Mouse (Mus musculus) myocyte (in vitro differentiated cells): Measurements from ENCODE around the gene Tob1. TPM values are rescaled to one million over a fixed set of nuclear protein-coding genes. Genes with fewer than 3 reads are reported as not detected.

ENCODE experiments used
- H3K27me3 ChIP-seq: one replicate; pipeline ENCODE4 v1.6.1; 2011; ENCODE audit not compliant: control insufficient read depth, insufficient read depth, insufficient read length
- H3K36me3 ChIP-seq: one replicate; pipeline ENCODE4 v1.6.1; 2011; ENCODE audit not compliant: control insufficient read depth, insufficient read depth
- H3K4me2 ChIP-seq: one replicate; pipeline ENCODE4 v1.6.1; 2011; ENCODE audit warnings: low read depth, control low read depth
- H3K4me3 ChIP-seq: one replicate; pipeline ENCODE4 v1.5.1; 2011; ENCODE audit warnings: mild to moderate bottlenecking, control low read depth, moderate library complexity
- H3K79me2 ChIP-seq: one replicate; pipeline ENCODE4 v1.6.1; 2011; ENCODE audit not compliant: control insufficient read depth, insufficient read depth
- H3ac ChIP-seq: one replicate; pipeline ENCODE4 v1.6.1; 2011; ENCODE audit not compliant: control insufficient read depth, insufficient read length
- CEBPB ChIP-seq: IDR thresholded peaks from 2 replicates; pipeline ENCODE4 v1.6.1; 2011; ENCODE audit warnings: mild to moderate bottlenecking, moderate library complexity; ENCODE audit not compliant: poor library complexity, insufficient read depth, severe bottlenecking
- E2F4 ChIP-seq: IDR thresholded peaks from one replicate; pipeline ENCODE4 v1.6.1; 2011; ENCODE audit warnings: mild to moderate bottlenecking, control low read depth, moderate library complexity; ENCODE audit not compliant: insufficient read depth
- MAX ChIP-seq: IDR thresholded peaks from one replicate; pipeline ENCODE4 v1.6.1; 2011; ENCODE audit warnings: low read depth, mild to moderate bottlenecking, control low read depth
- MYOD1 ChIP-seq, 3 experiments: IDR thresholded peaks; one replicate each; pipeline ENCODE4 v1.6.1; 2011; ENCODE audit warnings: control low read depth in 2 of 3, low read depth in 2 of 3, mild to moderate bottlenecking in 2 of 3, moderate library complexity in 1 of 3; ENCODE audit not compliant: insufficient read length in 2 of 3, control insufficient read depth in 1 of 3
- MYOG ChIP-seq, 3 experiments: IDR thresholded peaks; one replicate each; pipeline ENCODE4 v1.6.1; 2011; ENCODE audit warnings: control low read depth in 2 of 3, low read depth in 2 of 3, mild to moderate bottlenecking in 2 of 3; ENCODE audit not compliant: insufficient read length in 2 of 3, control insufficient read depth in 1 of 3, insufficient read depth in 1 of 3
- POLR2A ChIP-seq: IDR thresholded peaks from one replicate; pipeline ENCODE4 v1.6.1; 2011; ENCODE audit warnings: low read depth, mild to moderate bottlenecking, control low read depth, moderate library complexity; ENCODE audit not compliant: insufficient read length
- POLR2AphosphoS2 ChIP-seq: IDR thresholded peaks from one replicate; pipeline ENCODE4 v1.6.1; 2011; ENCODE audit warnings: low read depth, control low read depth; ENCODE audit not compliant: insufficient read length
- REST ChIP-seq: IDR thresholded peaks from one replicate; pipeline ENCODE4 v1.6.1; 2011; ENCODE audit warnings: mild to moderate bottlenecking, control low read depth, moderate library complexity; ENCODE audit not compliant: insufficient read depth, insufficient read length
- SRF ChIP-seq: IDR thresholded peaks from one replicate; pipeline ENCODE4 v1.6.1; 2011; ENCODE audit warnings: low read depth; ENCODE audit not compliant: control insufficient read depth, insufficient read length
- TCF12 ChIP-seq: IDR thresholded peaks from one replicate; pipeline ENCODE4 v1.6.1; 2011; ENCODE audit warnings: mild to moderate bottlenecking, control low read depth; ENCODE audit not compliant: poor library complexity, insufficient read depth, severe bottlenecking
- TCF3 ChIP-seq: IDR thresholded peaks from one replicate; pipeline ENCODE4 v1.6.1; 2011; ENCODE audit warnings: low read depth, control low read depth; ENCODE audit not compliant: insufficient read length
- USF1 ChIP-seq: IDR thresholded peaks from one replicate; pipeline ENCODE4 v1.6.1; 2011; ENCODE audit warnings: low read depth, mild to moderate bottlenecking, control low read depth, moderate library complexity
- polyA plus RNA-seq: library from polyadenylated mRNA; unstranded; fragments of >200 nt; fragmentation: generic; extraction: Trizol; gene quantifications from one replicate; pipeline ENCODE4 v1.2.1, GENCODE M21; 2012; ENCODE audit warnings: missing spikeins

Tob1 gene
- polyA plus RNA-seq, 1 experiment: 32.8 TPM

- TF ChIP-seq POLR2A (no peak), POLR2AphosphoS2 (no peak), MAX (no peak), USF1 (no peak), CEBPB (no peak), MYOG (IDR thresholded peaks at IDR 0.05; ENCODE audit: control insufficient read depth in 1 of 3, insufficient read depth in 1 of 3, insufficient read length in 2 of 3, low read depth in 2 of 3) (no peak), TCF3 (no peak), MYOD1 (IDR thresholded peaks at IDR 0.05; ENCODE audit: control insufficient read depth in 1 of 3, insufficient read length in 2 of 3, low read depth in 2 of 3) (no peak)
- H3K4me3 ChIP-seq: no peak overlapping the region
- H3K4me2 ChIP-seq: no peak overlapping the region
- H3K27me3 ChIP-seq: no peaks in the 10 kb centered on the region
- H3K36me3 ChIP-seq: no peaks in the 10 kb centered on the region
- no peak overlapping the region for H3ac ChIP-seq
- no peaks in the 10 kb centered on the region for H3K79me2 ChIP-seq
Measured at GRCm38 (mm10) chr11:94238786-94239185, 27.5 kb downstream of the Tob1 start.

- Histone ChIP-seq H3K36me3 (no peaks in the 10 kb centered on the region), H3K4me2 (no peak overlapping the region), H3K79me2 (no peaks in the 10 kb centered on the region), H3ac (no peak overlapping the region), H3K4me3 (no peak overlapping the region), H3K27me3 (no peaks in the 10 kb centered on the region)
- no peak for TF ChIP-seq REST
- peak in 1 of 3 experiments; percentile 80 for TF ChIP-seq MYOG (IDR thresholded peaks at IDR 0.05; ENCODE audit: control insufficient read depth in 1 of 3, insufficient read depth in 1 of 3, insufficient read length in 2 of 3, low read depth in 2 of 3)
- TF ChIP-seq MYOD1 (IDR thresholded peaks at IDR 0.05; ENCODE audit: control insufficient read depth in 1 of 3, insufficient read length in 2 of 3, low read depth in 2 of 3): peak in 1 of 3 experiments; percentile 58
Measured at GRCm38 (mm10) chr11:94239706-94240105, 28.5 kb downstream of the Tob1 start.

DNA sequence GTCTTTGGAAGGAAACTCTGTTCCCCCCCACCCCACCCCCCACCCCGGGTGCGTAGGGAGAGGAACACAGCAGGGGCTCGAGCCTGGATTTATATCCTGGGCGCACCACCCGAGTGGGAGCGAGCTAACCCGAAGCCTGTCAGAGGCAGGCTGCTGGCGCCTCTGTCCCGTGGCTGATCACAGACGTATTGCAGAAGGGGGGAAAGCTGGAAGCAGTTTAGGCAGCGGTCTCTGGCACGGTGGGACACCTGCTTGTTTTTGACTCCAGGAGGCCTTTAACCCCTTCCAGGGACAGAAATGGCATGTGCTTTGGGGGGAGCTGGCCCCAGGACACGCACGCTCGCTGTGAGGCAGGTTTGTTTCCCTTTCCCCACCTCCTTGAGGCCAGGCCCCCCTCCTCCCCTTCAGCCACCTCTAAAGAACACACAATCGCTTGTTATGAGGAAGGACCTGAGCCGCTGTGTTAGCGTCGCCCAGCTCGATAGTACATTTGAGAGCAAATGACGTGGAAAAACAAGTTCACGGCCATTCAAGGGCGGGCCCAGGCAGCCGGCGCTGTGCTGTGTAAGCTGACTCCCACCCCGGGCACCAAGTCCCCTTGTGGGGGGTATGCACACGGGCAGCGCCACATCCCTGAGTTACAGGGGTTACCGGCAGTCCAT lies 31.6 kb downstream of the Tob1 start:
- no peak overlapping the region for H3ac ChIP-seq
- no peaks in the 10 kb centered on the region for H3K36me3 ChIP-seq
- no peak overlapping the region for H3K4me3 ChIP-seq
- no peaks in the 10 kb centered on the region for H3K27me3 ChIP-seq
- H3K79me2 ChIP-seq: no peaks in the 10 kb centered on the region
- H3K4me2 ChIP-seq: no peak overlapping the region
- TF ChIP-seq POLR2AphosphoS2 (no peak), REST (no peak), SRF (no peak), MAX (no peak), TCF3 (no peak), POLR2A (no peak), E2F4 (no peak), MYOD1 (IDR thresholded peaks at IDR 0.05; ENCODE audit: control insufficient read depth in 1 of 3, insufficient read length in 2 of 3, low read depth in 2 of 3) (no peak), MYOG (IDR thresholded peaks at IDR 0.05; ENCODE audit: control insufficient read depth in 1 of 3, insufficient read depth in 1 of 3, insufficient read length in 2 of 3, low read depth in 2 of 3) (no peak), TCF12 (no peak), CEBPB (no peak), USF1 (no peak)

- no peaks in the 10 kb centered on the region for H3K36me3 ChIP-seq
- no peak overlapping the region for H3K4me2 ChIP-seq
- no peaks in the 10 kb centered on the region for H3K79me2 ChIP-seq
- no peaks in the 10 kb centered on the region for H3K27me3 ChIP-seq
- no peak overlapping the region for H3ac ChIP-seq
- no peak for TF ChIP-seq REST
- no peak for TF ChIP-seq POLR2AphosphoS2
- TF ChIP-seq MAX: no peak
- TF ChIP-seq POLR2A: no peak
- TF ChIP-seq TCF12: no peak
- TF ChIP-seq SRF: no peak
- no peak for TF ChIP-seq USF1
- TF ChIP-seq E2F4: no peak
- TF ChIP-seq MYOD1 (IDR thresholded peaks at IDR 0.05; ENCODE audit: control insufficient read depth in 1 of 3, insufficient read length in 2 of 3, low read depth in 2 of 3): no peak
- no peak for TF ChIP-seq TCF3
- no peak overlapping the region for H3K4me3 ChIP-seq
Measured at GRCm38 (mm10) chr11:94243422-94244180, 32.3 kb downstream of the Tob1 start.

- H3K27me3 ChIP-seq: no peaks in the 10 kb centered on the region
- TF ChIP-seq TCF3 (no peak), REST (no peak), MYOD1 (IDR thresholded peaks at IDR 0.05; ENCODE audit: control insufficient read depth in 1 of 3, insufficient read length in 2 of 3, low read depth in 2 of 3) (no peak), USF1 (no peak), POLR2A (no peak), MYOG (IDR thresholded peaks at IDR 0.05; ENCODE audit: control insufficient read depth in 1 of 3, insufficient read depth in 1 of 3, insufficient read length in 2 of 3, low read depth in 2 of 3) (no peak), TCF12 (no peak), SRF (no peak), CEBPB (no peak), MAX (no peak), POLR2AphosphoS2 (no peak)
- no peak overlapping the region for H3K4me3 ChIP-seq
- H3K79me2 ChIP-seq: no peaks in the 10 kb centered on the region
- no peak overlapping the region for H3ac ChIP-seq
- no peak overlapping the region for H3K4me2 ChIP-seq
- no peaks in the 10 kb centered on the region for H3K36me3 ChIP-seq
Measured at GRCm38 (mm10) chr11:94244385-94244784, 33.1 kb downstream of the Tob1 start.
